Mouse (Mus musculus): ENCODE data around the gene Rab3b.

- no peak for TF ChIP-seq POLR2A (IDR thresholded peaks at IDR 0.05; ENCODE audit: control insufficient read depth, extremely low read depth, insufficient read depth, low read length, poor library complexity)
- no peak for TF ChIP-seq CTCF (IDR thresholded peaks at IDR 0.05; ENCODE audit: borderline replicate concordance, control insufficient read depth, extremely low read depth, insufficient read depth, low read length, poor library complexity)
Observed at GRCm38 (mm10) chr4:108907475-108907874, 28.6 kb downstream of the Rab3b start.

Measured in thymus, adult 2 months (tissue).